Mouse (Mus musculus): ENCODE measurements at regions not wholly inside any gene's neighbourhood (a gene's known extent, or its start where the extent isn't known, plus 50 kb on each side); places are given as distances from the start of the nearest gene placed in this dataset.

DNA sequence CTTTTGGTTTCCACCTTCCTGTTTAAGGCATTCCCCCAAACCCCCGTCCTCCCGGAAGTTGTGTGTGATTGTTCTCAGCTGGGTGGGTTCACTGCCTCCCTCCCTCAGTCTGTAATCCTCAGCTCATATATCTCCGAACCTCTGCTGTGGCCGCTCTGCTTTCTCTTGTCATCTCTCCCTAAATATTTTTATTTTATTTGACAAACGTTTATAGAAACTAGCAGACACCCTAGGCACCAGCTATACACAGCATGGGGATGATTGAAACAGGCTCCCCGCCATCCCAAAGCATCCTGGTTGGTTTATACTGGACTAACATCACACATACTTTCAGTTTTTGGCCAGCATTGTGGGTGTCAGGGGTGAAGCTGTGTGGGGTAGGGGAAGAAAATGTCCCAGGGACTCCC is 208.8 kb downstream of the Wdr11 start:
- Histone ChIP-seq H3K27me3 (ENCODE audit: low read depth, poor library complexity, severe bottlenecking) (peaks cover 21% of the 10 kb centered on the region; the same call in 1 of the 2 replicates), H3K36me3 (no peaks in the 10 kb centered on the region), H3K27ac (no peak overlapping the region), H3K4me3 (no peak overlapping the region), H3K4me1 (0 out of 2 replicates have a peak, but pooled peaks cover 4% of the 10 kb centered on the region), H3K9me3 (replicated peaks) (no peaks in the 10 kb centered on the region)
- DNase-seq (ENCODE audit: low spot score), result no peak
- 74% methylated on average over 6 of the region's 6 CpGs for WGBS

DNA sequence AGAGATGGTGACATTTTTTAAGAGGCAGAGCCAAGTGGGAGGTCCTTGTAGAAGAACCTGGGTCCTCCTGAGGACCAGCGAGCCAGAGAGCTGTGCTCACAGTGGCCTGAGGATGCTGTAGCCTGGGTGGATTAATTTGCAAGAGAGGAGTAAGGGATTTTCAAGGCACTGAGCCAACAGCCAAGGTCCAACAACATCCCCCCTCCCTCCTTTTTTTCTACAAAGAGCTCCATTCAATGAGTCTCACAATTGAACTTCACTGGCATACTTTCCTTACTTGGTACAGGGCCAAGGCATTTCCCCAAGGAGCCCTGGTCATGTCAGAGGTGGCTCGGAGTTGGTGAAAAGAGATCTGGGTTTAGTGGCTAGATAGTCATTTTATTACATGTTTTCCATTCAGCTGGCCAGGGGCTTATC is 209.8 kb downstream of the Wdr11 start:
- no peak overlapping the region for H3K27ac ChIP-seq

DNA sequence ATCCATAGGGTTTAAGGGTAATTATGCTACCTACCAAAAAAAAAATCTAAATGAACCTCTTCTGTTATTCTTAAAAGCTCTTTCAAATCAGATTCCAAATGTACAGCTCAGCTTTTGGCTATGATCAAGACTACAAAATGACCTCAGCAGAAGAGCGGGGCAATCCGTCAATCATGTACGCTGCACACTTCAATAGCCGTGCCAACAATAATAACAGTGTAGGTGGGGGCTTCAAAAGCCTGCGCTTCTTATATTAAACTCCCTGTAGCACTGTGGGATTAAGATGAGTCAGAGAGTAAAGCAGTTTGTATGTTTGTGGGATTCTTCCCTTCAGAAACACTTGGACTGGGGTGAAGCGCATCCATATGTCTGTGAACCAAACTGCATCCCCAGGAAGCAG is 210.5 kb downstream of the Wdr11 start:
- Histone ChIP-seq H3K9me3 (replicated peaks) (no peaks in the 10 kb centered on the region), H3K4me1 (0 out of 2 replicates have a peak, but pooled peaks cover 4% of the 10 kb centered on the region), H3K27me3 (ENCODE audit: low read depth, poor library complexity, severe bottlenecking) (peaks cover 17% of the 10 kb centered on the region; the same call in 1 of the 2 replicates), H3K36me3 (no peaks in the 10 kb centered on the region), H3K4me3 (no peak overlapping the region), H3K27ac (no peak overlapping the region)
- DNase-seq (ENCODE audit: low spot score), result no peak
- 87% methylated on average over 6 of the region's 6 CpGs for WGBS

More for the DNA sequence above, 209.8 kb downstream of the Wdr11 start:
- 92% methylated on average over 2 of the region's 2 CpGs for WGBS
- Histone ChIP-seq H3K4me1 (0 out of 2 replicates have a peak, but pooled peaks cover 4% of the 10 kb centered on the region), H3K4me3 (no peak overlapping the region), H3K27me3 (ENCODE audit: low read depth, poor library complexity, severe bottlenecking) (peaks cover 17% of the 10 kb centered on the region; the same call in 1 of the 2 replicates), H3K36me3 (no peaks in the 10 kb centered on the region), H3K9me3 (replicated peaks) (no peaks in the 10 kb centered on the region)
- DNase-seq (ENCODE audit: low spot score), result no peak

DNA sequence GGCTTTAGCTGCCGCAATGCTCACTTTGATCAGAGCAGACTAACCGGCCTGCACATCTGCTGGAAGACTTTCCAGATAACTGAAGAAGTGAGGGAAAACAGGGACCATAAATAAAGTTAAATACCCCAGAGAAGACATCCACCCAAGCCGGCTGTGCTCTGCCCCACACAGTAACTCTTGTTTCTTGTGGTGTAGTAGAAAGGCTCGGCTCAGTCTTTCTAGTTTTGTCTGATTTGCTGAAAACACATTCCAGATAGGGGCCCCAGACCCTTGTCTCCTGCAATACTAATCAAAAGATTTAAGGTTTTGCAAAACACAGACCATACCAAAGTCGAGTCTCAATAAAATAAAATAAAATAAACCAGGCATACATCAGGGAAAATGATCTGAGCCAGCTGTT is 213.7 kb downstream of the Wdr11 start:
- Histone ChIP-seq H3K4me3 (no peak overlapping the region), H3K27ac (no peak overlapping the region), H3K9me3 (replicated peaks) (no peaks in the 10 kb centered on the region), H3K36me3 (no peaks in the 10 kb centered on the region), H3K4me1 (0 out of 2 replicates have a peak, but pooled peaks cover 7% of the 10 kb centered on the region), H3K27me3 (ENCODE audit: low read depth, poor library complexity, severe bottlenecking) (peaks cover 17% of the 10 kb centered on the region; the same call in 1 of the 2 replicates)
- no peak for DNase-seq (ENCODE audit: low spot score)
- WGBS, result 22% methylated on average over 5 of the region's 5 CpGs

DNA sequence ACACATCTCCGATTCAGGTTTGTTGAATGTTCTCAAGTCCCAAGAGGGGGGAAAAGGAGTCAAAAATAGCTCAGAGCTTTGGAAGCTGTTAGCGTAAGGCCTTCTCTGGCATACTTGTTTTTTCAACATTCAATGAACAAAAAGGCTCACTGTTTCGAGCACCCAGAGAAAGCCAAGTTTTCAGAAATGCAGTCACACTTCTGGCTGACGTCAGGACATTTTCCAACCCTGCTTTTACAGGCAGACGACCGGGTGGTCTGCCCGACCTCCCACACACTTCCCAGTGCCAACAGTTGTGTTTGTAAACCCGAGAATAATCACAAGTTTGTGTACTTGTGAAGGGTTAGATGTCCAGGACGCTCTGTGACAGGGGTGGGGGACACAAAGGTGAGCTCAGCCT is 218.5 kb downstream of the Wdr11 start:
- 76% methylated on average over 9 of the region's 9 CpGs for WGBS

DNA sequence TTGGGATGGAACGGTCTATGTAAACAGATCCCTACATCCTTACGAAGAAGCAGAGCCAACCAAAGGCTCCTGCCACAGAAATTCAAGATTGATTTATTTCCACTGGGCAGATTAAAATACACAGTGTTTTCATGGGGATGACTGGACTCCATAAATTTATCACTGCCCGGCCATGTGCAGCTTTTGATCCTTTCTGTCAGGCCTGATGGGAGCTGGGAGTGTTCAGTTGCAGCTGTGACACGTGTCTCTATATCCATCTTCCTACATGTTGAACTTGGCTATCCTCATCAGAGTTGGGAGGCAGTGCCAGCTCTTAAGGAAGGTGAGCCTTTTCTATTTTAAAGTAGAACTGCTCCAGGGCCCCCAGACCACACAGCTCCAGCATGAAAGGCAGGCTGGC is 218.9 kb downstream of the Wdr11 start:
- no peaks in the 10 kb centered on the region for H3K27me3 ChIP-seq (ENCODE audit: low read depth, poor library complexity, severe bottlenecking)
- no peaks in the 10 kb centered on the region for H3K9me3 ChIP-seq (replicated peaks)
- no peak for DNase-seq (ENCODE audit: low spot score)
- H3K4me3 ChIP-seq, result no peak overlapping the region
- WGBS, result 63% methylated on average over 4 of the region's 4 CpGs
- no peaks in the 10 kb centered on the region for H3K36me3 ChIP-seq
- 0 out of 2 replicates have a peak, but pooled peaks cover 7% of the 10 kb centered on the region for H3K4me1 ChIP-seq
- H3K27ac ChIP-seq, result no peak overlapping the region

More for the DNA sequence above, 218.5 kb downstream of the Wdr11 start:
- H3K27ac ChIP-seq, result no peak overlapping the region
- no peaks in the 10 kb centered on the region for H3K27me3 ChIP-seq (ENCODE audit: low read depth, poor library complexity, severe bottlenecking)
- no peak overlapping the region for H3K4me3 ChIP-seq
- H3K36me3 ChIP-seq, result no peaks in the 10 kb centered on the region
- no peaks in the 10 kb centered on the region for H3K9me3 ChIP-seq (replicated peaks)
- DNase-seq (ENCODE audit: low spot score), result no peak
- 0 out of 2 replicates have a peak, but pooled peaks cover 10% of the 10 kb centered on the region for H3K4me1 ChIP-seq

DNA sequence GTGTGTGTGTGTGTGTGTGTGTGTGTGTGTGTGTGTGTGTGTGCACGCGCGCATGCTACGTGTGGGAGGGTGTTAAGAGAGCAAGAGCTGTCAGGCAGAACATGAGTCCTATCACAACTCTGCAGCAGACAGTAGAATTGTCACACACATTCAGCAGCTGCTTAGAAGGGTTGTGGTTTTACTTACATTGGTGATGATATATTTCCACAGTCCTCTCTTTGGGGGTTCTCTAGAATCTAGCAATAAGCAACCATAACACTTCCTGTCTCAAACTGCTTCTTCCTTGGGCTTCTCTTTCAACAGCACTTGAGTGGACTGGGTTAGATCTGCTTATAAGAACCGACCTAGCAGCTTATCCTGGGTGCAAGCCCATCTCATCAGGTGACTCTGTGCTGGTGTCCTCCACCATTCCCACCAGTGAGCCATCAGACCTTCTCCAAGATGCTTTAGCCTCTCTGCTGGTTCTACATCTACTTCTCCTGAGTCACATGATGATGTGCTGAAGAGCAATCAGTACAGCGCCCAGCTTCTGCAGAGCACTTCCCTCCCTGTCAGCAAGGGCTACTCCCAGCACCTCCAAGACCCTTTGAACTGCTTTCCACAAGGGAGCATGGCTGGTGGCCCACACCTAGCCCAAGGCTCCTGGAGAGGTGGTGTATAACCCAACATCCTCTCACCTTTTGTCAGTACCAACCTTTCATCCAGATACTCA is 222.6 kb downstream of the Wdr11 start:
- 83% methylated on average over 6 of the region's 6 CpGs for WGBS
- Histone ChIP-seq H3K36me3 (no peaks in the 10 kb centered on the region), H3K9me3 (replicated peaks) (no peaks in the 10 kb centered on the region), H3K27me3 (ENCODE audit: low read depth, poor library complexity, severe bottlenecking) (no peaks in the 10 kb centered on the region), H3K4me1 (0 out of 2 replicates have a peak, but pooled peaks cover 7% of the 10 kb centered on the region), H3K27ac (no peak overlapping the region), H3K4me3 (no peak overlapping the region)
- DNase-seq (ENCODE audit: low spot score), result no peak

DNA sequence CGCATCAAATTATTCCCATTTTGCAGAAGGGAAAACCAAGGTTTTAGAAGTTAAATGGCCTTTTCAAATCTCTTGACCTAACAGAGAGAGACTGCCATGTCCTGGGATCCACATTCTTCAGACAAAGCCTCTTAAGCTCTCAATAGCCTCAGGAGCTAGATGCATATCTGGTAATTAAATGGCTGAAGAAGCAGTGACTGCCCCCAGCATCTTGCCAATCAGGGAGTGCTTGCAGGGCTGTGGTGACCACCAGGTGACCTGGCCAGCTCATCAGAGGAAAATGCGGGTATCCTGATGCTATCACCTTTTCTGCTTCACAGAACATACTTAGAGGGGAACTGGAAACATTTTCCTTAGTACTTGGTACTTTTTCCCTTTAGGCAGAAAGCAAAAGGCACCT is 227.2 kb downstream of the Wdr11 start:
- Histone ChIP-seq H3K27me3 (ENCODE audit: low read depth, poor library complexity, severe bottlenecking) (peaks cover 42% of the 10 kb centered on the region), H3K36me3 (no peaks in the 10 kb centered on the region), H3K27ac (no peak overlapping the region), H3K4me3 (no peak overlapping the region), H3K4me1 (no peaks in the 10 kb centered on the region), H3K9me3 (replicated peaks) (no peaks in the 10 kb centered on the region)
- DNase-seq (ENCODE audit: low spot score), result no peak
- 85% methylated on average over 2 of the region's 2 CpGs for whole genome bisulfite sequencing

DNA sequence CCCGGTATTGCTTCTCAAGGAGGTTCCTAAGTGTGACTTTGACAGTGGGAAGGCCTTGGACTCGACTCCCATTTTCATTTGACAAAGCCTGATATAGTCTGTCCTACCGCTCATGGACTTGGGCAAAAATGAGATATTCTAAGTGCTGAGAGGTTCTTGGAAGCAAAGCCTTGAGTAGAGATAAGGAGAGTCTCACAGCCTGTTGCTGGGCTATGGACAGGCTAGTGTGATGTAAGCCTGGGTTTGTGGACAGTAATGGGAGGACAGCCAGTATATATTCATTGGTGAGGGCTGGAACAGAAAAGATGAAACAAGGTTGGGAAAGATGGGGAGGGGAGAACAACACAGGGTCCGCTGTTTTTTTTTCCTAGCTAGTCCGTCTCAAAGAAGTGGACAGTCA is 228.0 kb downstream of the Wdr11 start:
- peaks cover 3% of the 10 kb centered on the region; the same call in 1 of the 2 replicates for H3K4me1 ChIP-seq
- H3K36me3 ChIP-seq, result no peaks in the 10 kb centered on the region
- H3K27me3 ChIP-seq (ENCODE audit: low read depth, poor library complexity, severe bottlenecking), result peaks cover 49% of the 10 kb centered on the region
- DNase-seq (ENCODE audit: low spot score), result no peak
- no peak overlapping the region for H3K4me3 ChIP-seq
- no peak overlapping the region for H3K27ac ChIP-seq
- WGBS, result 85% methylated on average over 5 of the region's 5 CpGs
- no peaks in the 10 kb centered on the region for H3K9me3 ChIP-seq (replicated peaks)

DNA sequence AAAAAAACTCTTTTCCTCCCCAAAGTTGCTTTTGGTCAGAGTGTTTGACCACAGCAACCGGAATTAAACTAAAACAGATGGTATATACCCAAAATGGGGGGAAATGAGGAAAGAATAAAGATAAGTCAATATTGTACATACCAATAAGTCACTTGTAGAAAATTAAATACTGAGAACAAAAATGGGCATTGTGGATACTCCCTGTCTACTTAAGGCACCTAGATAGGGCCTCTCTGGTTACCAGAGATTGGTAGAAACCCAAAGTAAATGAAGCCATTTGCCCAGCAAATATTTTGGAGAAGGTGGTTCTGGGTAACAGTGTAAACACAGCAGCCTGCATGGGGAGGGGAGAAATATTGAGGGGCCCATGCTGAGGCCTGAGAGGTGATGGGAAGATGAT is 237.3 kb downstream of the Wdr11 start:
- H3K9me3 ChIP-seq (replicated peaks), result no peaks in the 10 kb centered on the region
- peaks cover 21% of the 10 kb centered on the region for H3K4me1 ChIP-seq
- DNase-seq (ENCODE audit: low spot score), result no peak
- H3K4me3 ChIP-seq, result no peak overlapping the region
- peaks cover 35% of the 10 kb centered on the region for H3K27me3 ChIP-seq (ENCODE audit: low read depth, poor library complexity, severe bottlenecking)
- WGBS, result 74% methylated on average over 1 of the region's 1 CpGs
- H3K36me3 ChIP-seq, result no peaks in the 10 kb centered on the region
- H3K27ac ChIP-seq, result no peak overlapping the region

DNA sequence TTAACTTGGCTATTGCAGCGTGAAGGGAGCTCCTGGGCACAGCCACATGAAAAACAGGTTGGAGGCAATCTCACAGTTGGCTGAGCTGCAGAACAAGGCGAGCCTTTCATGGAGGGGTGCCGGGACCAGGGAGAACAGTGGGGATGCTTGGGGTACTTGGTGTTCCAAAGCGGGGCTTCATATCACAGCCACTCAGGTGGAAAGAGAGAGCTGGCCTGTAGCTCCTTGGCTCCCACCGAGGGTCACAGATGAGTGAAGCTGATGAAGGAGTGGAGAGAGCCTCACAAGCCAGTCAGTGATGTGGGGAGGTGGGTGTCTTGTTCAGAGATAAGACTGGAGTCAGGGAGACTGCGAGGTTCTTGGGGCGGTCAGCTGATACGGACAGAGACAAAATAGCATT is 241.2 kb downstream of the Wdr11 start:
- no peak for DNase-seq (ENCODE audit: low spot score)
- no peaks in the 10 kb centered on the region for H3K36me3 ChIP-seq
- H3K4me3 ChIP-seq, result no peak overlapping the region
- peaks cover 12% of the 10 kb centered on the region; the same call in 1 of the 2 replicates for H3K27me3 ChIP-seq (ENCODE audit: low read depth, poor library complexity, severe bottlenecking)
- no peak overlapping the region for H3K27ac ChIP-seq
- 89% methylated on average over 8 of the region's 8 CpGs for WGBS
- peaks cover 8% of the 10 kb centered on the region for H3K4me1 ChIP-seq
- no peaks in the 10 kb centered on the region for H3K9me3 ChIP-seq (replicated peaks)

DNA sequence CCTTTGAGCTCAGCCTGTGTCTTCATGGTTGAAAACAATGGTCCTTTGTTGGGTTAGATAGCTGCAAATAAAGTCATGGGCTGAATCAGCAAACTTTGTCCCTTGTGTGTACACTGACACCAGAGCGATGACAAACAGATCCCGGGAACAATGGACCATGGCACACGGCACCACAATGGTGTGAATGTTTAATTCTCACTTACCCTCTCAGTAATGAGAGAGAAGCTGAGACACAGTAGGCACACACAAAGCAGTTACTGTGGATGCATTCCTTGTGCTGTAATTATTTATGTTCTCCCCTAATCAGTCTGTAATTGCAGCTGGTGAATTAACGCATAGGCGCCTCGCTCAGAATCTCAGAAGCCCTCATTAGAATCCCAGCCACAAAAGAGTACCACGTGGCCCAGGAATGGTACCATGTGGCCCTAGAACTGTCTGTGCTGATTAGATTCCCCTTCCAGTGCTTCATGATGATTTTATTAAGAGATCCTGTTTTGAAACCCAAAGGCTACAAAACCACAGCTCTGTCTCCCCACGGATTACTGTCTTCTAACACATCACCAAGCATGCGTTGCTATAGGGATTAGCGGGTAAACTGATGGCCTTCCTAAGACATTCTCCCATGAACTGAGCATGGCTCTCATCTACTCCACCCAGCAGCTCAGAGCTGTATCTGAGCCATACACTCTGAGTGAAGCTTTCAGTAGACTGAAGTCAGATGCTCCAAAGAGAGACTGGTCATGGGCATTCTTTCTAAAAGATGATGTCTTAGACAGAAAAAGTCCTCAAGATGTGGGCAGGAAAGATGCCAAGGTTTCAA is 250.8 kb downstream of the Wdr11 start:
- Histone ChIP-seq H3K4me3 (no peak overlapping the region), H3K27ac (no peak overlapping the region), H3K36me3 (no peaks in the 10 kb centered on the region), H3K9me3 (replicated peaks) (no peaks in the 10 kb centered on the region), H3K4me1 (0 out of 2 replicates have a peak, but pooled peaks cover 7% of the 10 kb centered on the region), H3K27me3 (ENCODE audit: low read depth, poor library complexity, severe bottlenecking) (no peaks in the 10 kb centered on the region)
- DNase-seq (ENCODE audit: low spot score), result no peak
- 82% methylated on average over 10 of the region's 10 CpGs for WGBS

DNA sequence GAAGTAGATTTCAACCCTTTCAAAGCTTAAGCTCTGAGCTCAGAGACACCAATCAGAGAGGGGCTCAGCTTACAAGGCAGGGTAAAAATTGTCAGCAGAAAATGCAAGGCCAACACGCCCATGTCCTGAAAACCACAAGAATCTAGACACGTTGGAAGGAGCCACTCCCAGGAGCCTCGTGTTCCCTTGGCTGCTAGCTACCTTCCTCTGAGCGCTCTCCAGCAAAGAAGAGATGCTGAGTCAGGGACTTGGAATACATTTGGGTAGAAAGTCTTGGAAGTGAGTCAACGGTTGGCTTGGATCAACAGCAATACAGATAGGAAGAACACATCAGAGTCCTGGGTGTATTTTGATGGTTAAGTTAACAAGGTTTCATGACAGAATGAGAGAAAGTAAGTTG is 255.5 kb downstream of the Wdr11 start:
- WGBS, result 81% methylated on average over 5 of the region's 5 CpGs
- DNase-seq (ENCODE audit: low spot score), result no peak
- Histone ChIP-seq H3K27ac (no peak overlapping the region), H3K4me3 (no peak overlapping the region), H3K9me3 (replicated peaks) (no peaks in the 10 kb centered on the region), H3K36me3 (no peaks in the 10 kb centered on the region), H3K4me1 (0 out of 2 replicates have a peak, but pooled peaks cover 6% of the 10 kb centered on the region), H3K27me3 (ENCODE audit: low read depth, poor library complexity, severe bottlenecking) (no peaks in the 10 kb centered on the region)
